Mouse (Mus musculus) spleen, adult 12 weeks (tissue): ENCODE data around the gene Ogfod2.
A peak's percentile ranks its signal among the peaks of the same experiment; 100 is the strongest.

Experiments
- DNase-seq: peaks from one replicate; pipeline ENCODE4 v3.0.0; 2022; ENCODE audit warnings: low spot score

Gene Ogfod2

GRCm38 (mm10) chr5:124111742-124112497, at the start of gene Ogfod2:
TSS of gene Ogfod2 (plus strand) at chr5:124112297.
- peak; percentile 94 for DNase-seq

- no peak for DNase-seq
These were observed 42.4 kb upstream of the Ogfod2 start for GRCm38 (mm10) chr5:124069657-124070056.

GRCm38 (mm10) chr5:124073682-124074081, 38.4 kb upstream of the Ogfod2 start:
- DNase-seq: no peak

GRCm38 (mm10) chr5:124074845-124075307, 37.2 kb upstream of the Ogfod2 start:
- no peak for DNase-seq

GRCm38 (mm10) chr5:124075716-124076115, 36.4 kb upstream of the Ogfod2 start:
- no peak for DNase-seq

- no peak for DNase-seq
These were observed 35.5 kb upstream of the Ogfod2 start for GRCm38 (mm10) chr5:124076559-124076958.

GRCm38 (mm10) chr5:124077241-124077640, 34.9 kb upstream of the Ogfod2 start:
- DNase-seq: no peak

- DNase-seq: no peak
These were observed 34.1 kb upstream of the Ogfod2 start for GRCm38 (mm10) chr5:124077856-124078460.

- DNase-seq: no peak
These were observed 33.2 kb upstream of the Ogfod2 start for GRCm38 (mm10) chr5:124078794-124079416.

GRCm38 (mm10) chr5:124079880-124080279, 32.2 kb upstream of the Ogfod2 start:
- DNase-seq: no peak

GRCm38 (mm10) chr5:124082447-124082846, 29.6 kb upstream of the Ogfod2 start:
- no peak for DNase-seq

- DNase-seq: no peak
These were observed 29.0 kb upstream of the Ogfod2 start for GRCm38 (mm10) chr5:124082941-124083688.

GRCm38 (mm10) chr5:124083850-124084587, 28.1 kb upstream of the Ogfod2 start:
- DNase-seq: no peak

- DNase-seq: peak; percentile 72
These were observed 27.4 kb upstream of the Ogfod2 start for GRCm38 (mm10) chr5:124084588-124085173.

- DNase-seq: no peak
These were observed 26.6 kb upstream of the Ogfod2 start for GRCm38 (mm10) chr5:124085513-124085912.

GRCm38 (mm10) chr5:124086876-124087275, 25.2 kb upstream of the Ogfod2 start:
- no peak for DNase-seq

GRCm38 (mm10) chr5:124089868-124090267, 22.2 kb upstream of the Ogfod2 start:
- DNase-seq: no peak

- peak; percentile 50 for DNase-seq
These were observed 20.1 kb upstream of the Ogfod2 start for GRCm38 (mm10) chr5:124091951-124092406.

- DNase-seq: no peak
These were observed 18.8 kb upstream of the Ogfod2 start for GRCm38 (mm10) chr5:124093120-124093794.

GRCm38 (mm10) chr5:124093852-124094604, 18.1 kb upstream of the Ogfod2 start:
- DNase-seq: no peak
